Mouse (Mus musculus) brain, embryonic 14.5 days (tissue): Measurements from ENCODE around the gene Anxa9.

Experiments used
- CTCF ChIP-seq: fragments of 200-500 bp; IDR thresholded peaks from 2 replicates; pipeline ENCODE4 v1.5.1; 2012; ENCODE audit warnings: inconsistent platforms, mild to moderate bottlenecking, moderate library complexity, borderline replicate concordance; ENCODE audit not compliant: insufficient read depth, insufficient read length; ENCODE audit errors: extremely low read depth
- POLR2A ChIP-seq: fragments of 200-500 bp; IDR thresholded peaks from 2 replicates; pipeline ENCODE4 v1.6.1; 2012; ENCODE audit warnings: mild to moderate bottlenecking, inconsistent platforms, borderline replicate concordance; ENCODE audit not compliant: poor library complexity, insufficient read depth, insufficient read length, severe bottlenecking; ENCODE audit errors: extremely low read depth

- TF ChIP-seq CTCF: no peak
- no peak for TF ChIP-seq POLR2A
Measured at GRCm38 (mm10) chr3:95284501-95285281, 22.3 kb downstream of the Anxa9 start.
